Mouse (Mus musculus) testis, postnatal 10 days (tissue): Measurements from ENCODE around the gene Trp53.
A peak's percentile ranks its signal among the peaks of the same experiment; 100 is the strongest.
"Not testable (repeated sequence)": the region's sequence is repeated elsewhere in the genome, so short reads cannot be mapped to it uniquely, and the experiment has no call there.

ENCODE experiments used
- DNase-seq: peaks from one replicate; pipeline ENCODE4 v3.0.0; 2021; ENCODE audit warnings: low spot score

Trp53 gene

GRCm38 (mm10) chr11:69580091-69580514 lies at the start of gene Trp53, which contains the start of gene Wrap53:
TSS of gene Trp53 (plus strand) at chr11:69580359.
TSS of gene Wrap53 (minus strand) at chr11:69580255.
- peak; percentile 90 for DNase-seq

- DNase-seq: not testable (repeated sequence)
Observed at GRCm38 (mm10) chr11:69530755-69531154, 49.4 kb upstream of the Trp53 start.

- no peak for DNase-seq
Observed at GRCm38 (mm10) chr11:69532480-69533150, 47.5 kb upstream of the Trp53 start.

GRCm38 (mm10) chr11:69534990-69535389 lies 45.2 kb upstream of the Trp53 start:
- no peak for DNase-seq

GRCm38 (mm10) chr11:69540700-69541099 lies 39.5 kb upstream of the Trp53 start:
- DNase-seq: no peak

- DNase-seq: not testable (repeated sequence)
Observed at GRCm38 (mm10) chr11:69541741-69542140, 38.4 kb upstream of the Trp53 start.

- DNase-seq: no peak
Observed at GRCm38 (mm10) chr11:69543598-69543997, 36.6 kb upstream of the Trp53 start.

- DNase-seq: no peak
Observed at GRCm38 (mm10) chr11:69545957-69546356, 34.2 kb upstream of the Trp53 start.

- peak; percentile 91 for DNase-seq
Observed at GRCm38 (mm10) chr11:69546423-69547053, 33.6 kb upstream of the Trp53 start.

GRCm38 (mm10) chr11:69547071-69547470 lies 33.1 kb upstream of the Trp53 start:
- DNase-seq: peak; percentile 75

- DNase-seq: no peak
Observed at GRCm38 (mm10) chr11:69549060-69549656, 31.0 kb upstream of the Trp53 start, which contains the start of gene Dnah2. TSS of gene Dnah2 (minus strand) at chr11:69549110.

GRCm38 (mm10) chr11:69551310-69551709 lies 28.8 kb upstream of the Trp53 start:
- no peak for DNase-seq

GRCm38 (mm10) chr11:69552622-69553340 lies 27.4 kb upstream of the Trp53 start:
- no peak for DNase-seq

- DNase-seq: no peak
Observed at GRCm38 (mm10) chr11:69553341-69553721, 26.8 kb upstream of the Trp53 start.

- DNase-seq: no peak
Observed at GRCm38 (mm10) chr11:69554539-69555140, 25.5 kb upstream of the Trp53 start.

GRCm38 (mm10) chr11:69557381-69557958 lies 22.7 kb upstream of the Trp53 start:
- DNase-seq: no peak

GRCm38 (mm10) chr11:69558756-69559155 lies 21.4 kb upstream of the Trp53 start:
- DNase-seq: no peak

GRCm38 (mm10) chr11:69559183-69559582 lies 21.0 kb upstream of the Trp53 start:
- no peak for DNase-seq

GRCm38 (mm10) chr11:69559851-69560765 lies 20.1 kb upstream of the Trp53 start, which contains the start of gene Efnb3:
TSS of gene Efnb3 (minus strand) at chr11:69560205.
- peak; percentile 66 for DNase-seq
